Mouse (Mus musculus): Measurements from ENCODE around the gene H1fx. TPM values are rescaled to one million over a fixed set of nuclear protein-coding genes. Genes with fewer than 3 reads are reported as not detected.

H1fx gene
- total RNA-seq (2023), result 1 to 10 TPM; 1.5 to 1.6 TPM

GRCm38 (mm10) chr6:87981547-87982256 lies at the start of gene H1fx:
Gene H1fx (minus strand): TSS chr6:87981637.

Other genes starting within 250 kb of the H1fx start
- gene Gp9, start 203.6 kb downstream of the H1fx start, total RNA-seq (2023), result not detected
- 10 to 100 TPM; 39.3 to 40.9 TPM for gene Rab43, start 169.5 kb downstream of the H1fx start, total RNA-seq (2023)
- 1 to 10 TPM; 4.9 to 8.7 TPM for gene Gm45140, start 145.8 kb downstream of the H1fx start, total RNA-seq (2023)
- gene Isy1, start 142.8 kb downstream of the H1fx start, total RNA-seq (2023), result 100 to 1,000 TPM in 1 of 2 experiments, 10 to 100 TPM in 1; 99.2 to 114 TPM
- gene Cnbp, start 130.5 kb downstream of the H1fx start, total RNA-seq (2023), result 100 to 1,000 TPM; 530 to 534 TPM
- gene Copg1, start 93.8 kb downstream of the H1fx start, total RNA-seq (2023), result 100 to 1,000 TPM; 174 to 183 TPM
- 10 to 100 TPM; 33.2 to 38.7 TPM for gene Hmces, start 67.7 kb downstream of the H1fx start, total RNA-seq (2023)
- gene Rab7, start 63.6 kb upstream of the H1fx start, total RNA-seq (2023), result 100 to 1,000 TPM; 141 to 159 TPM
- 100 to 1,000 TPM; 115 to 123 TPM for gene Rpn1, start 102.8 kb upstream of the H1fx start, total RNA-seq (2023)
- 1 to 10 TPM; 1.6 to 3.8 TPM for gene Gata2, start 212.3 kb upstream of the H1fx start, total RNA-seq (2023)
- gene Dnajb8, start 240.6 kb upstream of the H1fx start, total RNA-seq (2023), result not detected

All from T-cell, adult 66 days (primary cell).